Mouse (Mus musculus) forebrain, embryonic 13.5 days (tissue): ENCODE data around the gene Stpg4. TPM values are rescaled to one million over a fixed set of nuclear protein-coding genes. Genes with fewer than 3 reads are reported as not detected.

ENCODE experiments used
- ATAC-seq: fragments of 200-750 bp; cut with Nextera tagmentation; 2 replicates; pipeline ENCODE4 v1.8.0; 2017
- H3K27ac ChIP-seq: fragments of 300-500 bp; sonication (generic); 2 replicates; pipeline ENCODE4 v1.5.1; 2015; ENCODE audit warnings: inconsistent platforms, mild to moderate bottlenecking, moderate library complexity
- H3K27me3 ChIP-seq: fragments of 300-500 bp; sonication (generic); 2 replicates; pipeline ENCODE4 v1.6.1; 2015; ENCODE audit warnings: mild to moderate bottlenecking, inconsistent platforms
- H3K36me3 ChIP-seq: fragments of 300-500 bp; sonication (generic); 2 replicates; pipeline ENCODE4 v1.6.1; 2015; ENCODE audit warnings: mild to moderate bottlenecking, inconsistent platforms; ENCODE audit not compliant: poor library complexity, severe bottlenecking
- H3K4me1 ChIP-seq: fragments of 300-500 bp; sonication (generic); 2 replicates; pipeline ENCODE4 v1.6.1; 2015; ENCODE audit warnings: inconsistent platforms
- H3K4me2 ChIP-seq: fragments of 300-500 bp; sonication (generic); 2 replicates; pipeline ENCODE4 v1.6.1; 2015; ENCODE audit warnings: inconsistent platforms, mild to moderate bottlenecking, moderate library complexity
- H3K4me3 ChIP-seq: fragments of 300-500 bp; sonication (generic); 2 replicates; pipeline ENCODE4 v1.5.1; 2015; ENCODE audit warnings: mild to moderate bottlenecking, inconsistent platforms
- H3K9ac ChIP-seq: fragments of 300-500 bp; sonication (generic); 2 replicates; pipeline ENCODE4 v1.6.1; 2015; ENCODE audit warnings: mild to moderate bottlenecking, inconsistent platforms
- H3K9me3 ChIP-seq: fragments of 300-500 bp; sonication (generic); replicated peaks from 2 replicates; pipeline ENCODE4 v1.6.1; 2016; ENCODE audit warnings: inconsistent platforms
- WGBS: fragments of 180-500 bp; shearing (Covaris S2); methylation state at CpG from one replicate; pipeline ENCODE4 v1.1.7; 2015; 5-methylcytosine and 5-hydroxymethylcytosine counted together
- polyA plus RNA-seq: library from polyadenylated mRNA; unstranded; fragments of >200 nt; fragmentation: Nextera tagmentation; extraction: Ambion mirVana; gene quantifications from 2 replicates; pipeline ENCODE4 v1.2.1, GENCODE M21; 2015

Stpg4 gene
- polyA plus RNA-seq, 1 experiment from 2014 or later = not detected

GRCm38 (mm10) chr17:87355456-87355855 lies 72.1 kb downstream of the Stpg4 start:
- Histone ChIP-seq H3K9me3 (no peaks in the 10 kb centered on the region), H3K4me3 (no peak overlapping the region), H3K4me1 (peaks cover 26% of the 10 kb centered on the region), H3K27ac (no peak overlapping the region), H3K36me3 (no peaks in the 10 kb centered on the region), H3K4me2 (no peak overlapping the region), H3K9ac (no peak overlapping the region), H3K27me3 (no peaks in the 10 kb centered on the region)
- ATAC-seq = no peak
- 94% methylated on average over 8 of the region's 8 CpGs for WGBS

- WGBS = 84% methylated on average over 8 of the region's 8 CpGs
- H3K4me2 ChIP-seq = no peak overlapping the region
- no peak overlapping the region for H3K27ac ChIP-seq
Measured at GRCm38 (mm10) chr17:87353745-87354320, 73.7 kb downstream of the Stpg4 start.

GRCm38 (mm10) chr17:87352898-87353225 lies 74.7 kb downstream of the Stpg4 start:
- WGBS = 19% methylated on average over 1 of the region's 1 CpGs
- no peak overlapping the region for H3K9ac ChIP-seq
- H3K27ac ChIP-seq = no peak overlapping the region

More at GRCm38 (mm10) chr17:87353745-87354320, 73.7 kb downstream of the Stpg4 start:
- Histone ChIP-seq H3K4me3 (no peak overlapping the region), H3K9ac (no peak overlapping the region), H3K4me1 (peaks cover 30% of the 10 kb centered on the region), H3K27me3 (no peaks in the 10 kb centered on the region), H3K36me3 (no peaks in the 10 kb centered on the region), H3K9me3 (no peaks in the 10 kb centered on the region)
- ATAC-seq = no peak

GRCm38 (mm10) chr17:87352106-87352897 lies 75.2 kb downstream of the Stpg4 start:
- H3K4me2 ChIP-seq = no peak overlapping the region
- H3K9ac ChIP-seq = no peak overlapping the region
- 35% methylated on average over 16 of the region's 16 CpGs for WGBS
- no peak overlapping the region for H3K27ac ChIP-seq
- no peaks in the 10 kb centered on the region for H3K9me3 ChIP-seq
- no peaks in the 10 kb centered on the region for H3K27me3 ChIP-seq
- peak; percentile 34; the same call in 1 of the 2 replicates for ATAC-seq
- peaks cover 30% of the 10 kb centered on the region for H3K4me1 ChIP-seq
- no peak overlapping the region for H3K4me3 ChIP-seq
- H3K36me3 ChIP-seq = no peaks in the 10 kb centered on the region

More at GRCm38 (mm10) chr17:87352898-87353225, 74.7 kb downstream of the Stpg4 start:
- no peaks in the 10 kb centered on the region for H3K9me3 ChIP-seq
- no peak; the same call in 1 of the 2 replicates for ATAC-seq
- no peaks in the 10 kb centered on the region for H3K36me3 ChIP-seq
- H3K4me2 ChIP-seq = no peak overlapping the region
- H3K27me3 ChIP-seq = no peaks in the 10 kb centered on the region
- H3K4me3 ChIP-seq = no peak overlapping the region
- H3K4me1 ChIP-seq = peaks cover 30% of the 10 kb centered on the region

GRCm38 (mm10) chr17:87351241-87352105 lies 76.1 kb downstream of the Stpg4 start:
- H3K4me1 ChIP-seq = peaks cover 30% of the 10 kb centered on the region
- no peak overlapping the region for H3K27ac ChIP-seq
- ATAC-seq = no peak
- no peak overlapping the region for H3K4me2 ChIP-seq
- WGBS = 35% methylated on average over 20 of the region's 20 CpGs
- no peaks in the 10 kb centered on the region for H3K27me3 ChIP-seq
- no peak overlapping the region for H3K9ac ChIP-seq
- no peak overlapping the region for H3K4me3 ChIP-seq
- H3K36me3 ChIP-seq = no peaks in the 10 kb centered on the region
- H3K9me3 ChIP-seq = no peaks in the 10 kb centered on the region

GRCm38 (mm10) chr17:87350471-87351240 lies 76.9 kb downstream of the Stpg4 start:
- Histone ChIP-seq H3K27me3 (no peaks in the 10 kb centered on the region), H3K4me1 (peaks cover 30% of the 10 kb centered on the region), H3K27ac (no peak overlapping the region), H3K4me2 (no peak overlapping the region), H3K9ac (no peak overlapping the region), H3K9me3 (no peaks in the 10 kb centered on the region), H3K4me3 (no peak overlapping the region), H3K36me3 (no peaks in the 10 kb centered on the region)
- WGBS = 62% methylated on average over 13 of the region's 13 CpGs
- no peak for ATAC-seq

GRCm38 (mm10) chr17:87349575-87349974 lies 78.0 kb downstream of the Stpg4 start:
- WGBS = 78% methylated on average over 9 of the region's 9 CpGs
- Histone ChIP-seq H3K36me3 (no peaks in the 10 kb centered on the region), H3K4me1 (peaks cover 30% of the 10 kb centered on the region), H3K4me2 (no peak overlapping the region), H3K4me3 (no peak overlapping the region), H3K27ac (no peak overlapping the region), H3K27me3 (no peaks in the 10 kb centered on the region), H3K9me3 (no peaks in the 10 kb centered on the region), H3K9ac (no peak overlapping the region)
- ATAC-seq = no peak

GRCm38 (mm10) chr17:87349069-87349468 lies 78.5 kb downstream of the Stpg4 start:
- no peaks in the 10 kb centered on the region for H3K36me3 ChIP-seq
- no peak overlapping the region for H3K27ac ChIP-seq
- H3K4me1 ChIP-seq = peaks cover 30% of the 10 kb centered on the region
- WGBS = 27% methylated on average over 9 of the region's 9 CpGs
- no peaks in the 10 kb centered on the region for H3K27me3 ChIP-seq
- H3K4me3 ChIP-seq = no peak overlapping the region
- ATAC-seq = peak; percentile 40; the same call in 1 of the 2 replicates
- no peak overlapping the region for H3K4me2 ChIP-seq
- H3K9ac ChIP-seq = no peak overlapping the region
- no peaks in the 10 kb centered on the region for H3K9me3 ChIP-seq

- Histone ChIP-seq H3K9ac (no peak overlapping the region), H3K27me3 (no peaks in the 10 kb centered on the region), H3K4me3 (no peak overlapping the region), H3K4me2 (no peak overlapping the region), H3K9me3 (no peaks in the 10 kb centered on the region), H3K4me1 (peaks cover 30% of the 10 kb centered on the region), H3K27ac (no peak overlapping the region), H3K36me3 (no peaks in the 10 kb centered on the region)
- whole genome bisulfite sequencing = 46% methylated on average over 9 of the region's 9 CpGs
- no peak for ATAC-seq
Measured at GRCm38 (mm10) chr17:87348353-87348752, 79.2 kb downstream of the Stpg4 start.

GRCm38 (mm10) chr17:87345252-87345593 lies 82.3 kb downstream of the Stpg4 start:
- H3K4me3 ChIP-seq = no peak overlapping the region
- no peaks in the 10 kb centered on the region for H3K36me3 ChIP-seq
- ATAC-seq = no peak
- H3K4me2 ChIP-seq = no peak overlapping the region
- H3K27me3 ChIP-seq = no peaks in the 10 kb centered on the region
- H3K9me3 ChIP-seq = no peaks in the 10 kb centered on the region
- 66% methylated on average over 4 of the region's 4 CpGs for WGBS
- 0 out of 2 replicates have a peak, but pooled peaks cover 2% of the 10 kb centered on the region for H3K4me1 ChIP-seq
- H3K9ac ChIP-seq = no peak overlapping the region
- no peak overlapping the region for H3K27ac ChIP-seq

- H3K9ac ChIP-seq = no peak overlapping the region
- WGBS = 75% methylated on average over 18 of the region's 18 CpGs
- no peak overlapping the region for H3K27ac ChIP-seq
- ATAC-seq = no peak
- H3K4me3 ChIP-seq = no peak overlapping the region
- 0 out of 2 replicates have a peak, but pooled peaks cover 2% of the 10 kb centered on the region for H3K4me1 ChIP-seq
- H3K9me3 ChIP-seq = no peaks in the 10 kb centered on the region
- H3K4me2 ChIP-seq = no peak overlapping the region
- no peaks in the 10 kb centered on the region for H3K27me3 ChIP-seq
- no peaks in the 10 kb centered on the region for H3K36me3 ChIP-seq
Measured at GRCm38 (mm10) chr17:87344441-87345251, 82.9 kb downstream of the Stpg4 start.
